Mouse (Mus musculus) megakaryocyte, adult 5-6 weeks (primary cell): ENCODE results near the gene Rab7. TPM values are rescaled to one million over a fixed set of nuclear protein-coding genes. Genes with fewer than 3 reads are reported as not detected.
"Not testable (repeated sequence)": the region's sequence is repeated elsewhere in the genome, so short reads cannot be mapped to it uniquely, and the experiment has no call there.

Experiments used
- ATAC-seq: 2 replicates; pipeline ENCODE4 v1.8.0; 2016; ENCODE audit warnings: mild to moderate bottlenecking, inconsistent platforms; ENCODE audit not compliant: poor library complexity, severe bottlenecking
- total RNA-seq, 2 experiments: library from RNA; stranded (forward) in 1 of 2; stranded (reverse) in 1 of 2; fragments of 153-499, 151-499 nt in 1 of 2; fragments of 221-1000, 200-1000 nt in 1 of 2; gene quantifications; 2 replicates each; pipeline versions ENCODE4 v1.2.3 to v1.2.4; 2015 to 2017

The Rab7 gene
- total RNA-seq, 2 experiments from 2014 or later, result 132 to 429 TPM

- no peak for ATAC-seq
Measured at GRCm38 (mm10) chr6:88009209-88009608, 35.9 kb downstream of the Rab7 start.

- ATAC-seq, result not testable (repeated sequence)
Measured at GRCm38 (mm10) chr6:88004773-88005172, 40.3 kb downstream of the Rab7 start.

GRCm38 (mm10) chr6:88003439-88003838 lies 41.6 kb downstream of the Rab7 start:
- no peak for ATAC-seq

GRCm38 (mm10) chr6:87998358-87998757 lies 46.7 kb downstream of the Rab7 start:
- no peak for ATAC-seq

- peak; percentile 81 for ATAC-seq
Measured at GRCm38 (mm10) chr6:87997706-87998265, 47.3 kb downstream of the Rab7 start.

- no peak for ATAC-seq
Measured at GRCm38 (mm10) chr6:87996606-87997005, 48.5 kb downstream of the Rab7 start.

GRCm38 (mm10) chr6:87995519-87995918 lies 49.6 kb downstream of the Rab7 start:
- ATAC-seq, result no peak

GRCm38 (mm10) chr6:87993790-87994571 lies 51.1 kb downstream of the Rab7 start:
- no peak for ATAC-seq

GRCm38 (mm10) chr6:87992733-87993132 lies 52.3 kb downstream of the Rab7 start:
- peak; percentile 94 for ATAC-seq

GRCm38 (mm10) chr6:87991886-87992285 lies 53.2 kb downstream of the Rab7 start:
- ATAC-seq, result no peak

- ATAC-seq, result no peak
Measured at GRCm38 (mm10) chr6:87991216-87991615, 53.9 kb downstream of the Rab7 start.

GRCm38 (mm10) chr6:87982506-87982905 lies 62.6 kb downstream of the Rab7 start:
- no peak for ATAC-seq

GRCm38 (mm10) chr6:87981547-87982256 lies 63.4 kb downstream of the Rab7 start, which contains the start of gene H1fx:
Gene H1fx (minus strand): TSS chr6:87981637.
- peak; percentile 49 for ATAC-seq

- ATAC-seq, result no peak
Measured at GRCm38 (mm10) chr6:87981030-87981485, 64.0 kb downstream of the Rab7 start.

- ATAC-seq, result peak; percentile 60
Measured at GRCm38 (mm10) chr6:87980374-87981029, 64.6 kb downstream of the Rab7 start.

- ATAC-seq, result no peak
Measured at GRCm38 (mm10) chr6:87979728-87980127, 65.3 kb downstream of the Rab7 start.

GRCm38 (mm10) chr6:87970041-87970440 lies 75.0 kb downstream of the Rab7 start:
- no peak for ATAC-seq

GRCm38 (mm10) chr6:87962457-87962856 lies 82.6 kb downstream of the Rab7 start:
- ATAC-seq, result not testable (repeated sequence)
